Mouse (Mus musculus) forebrain, embryonic 13.5 days (tissue): Measurements from ENCODE around the gene Plod3. TPM values are rescaled to one million over a fixed set of nuclear protein-coding genes. Genes with fewer than 3 reads are reported as not detected.

Experiments
- ATAC-seq: fragments of 200-750 bp; cut with Nextera tagmentation; 2 replicates; pipeline ENCODE4 v1.8.0; 2017
- H3K27ac ChIP-seq: fragments of 300-500 bp; sonication (generic); 2 replicates; pipeline ENCODE4 v1.5.1; 2015; ENCODE audit warnings: inconsistent platforms, mild to moderate bottlenecking, moderate library complexity
- H3K27me3 ChIP-seq: fragments of 300-500 bp; sonication (generic); 2 replicates; pipeline ENCODE4 v1.6.1; 2015; ENCODE audit warnings: mild to moderate bottlenecking, inconsistent platforms
- H3K36me3 ChIP-seq: fragments of 300-500 bp; sonication (generic); 2 replicates; pipeline ENCODE4 v1.6.1; 2015; ENCODE audit warnings: mild to moderate bottlenecking, inconsistent platforms; ENCODE audit not compliant: poor library complexity, severe bottlenecking
- H3K4me1 ChIP-seq: fragments of 300-500 bp; sonication (generic); 2 replicates; pipeline ENCODE4 v1.6.1; 2015; ENCODE audit warnings: inconsistent platforms
- H3K4me2 ChIP-seq: fragments of 300-500 bp; sonication (generic); 2 replicates; pipeline ENCODE4 v1.6.1; 2015; ENCODE audit warnings: inconsistent platforms, mild to moderate bottlenecking, moderate library complexity
- H3K4me3 ChIP-seq: fragments of 300-500 bp; sonication (generic); 2 replicates; pipeline ENCODE4 v1.5.1; 2015; ENCODE audit warnings: mild to moderate bottlenecking, inconsistent platforms
- H3K9ac ChIP-seq: fragments of 300-500 bp; sonication (generic); 2 replicates; pipeline ENCODE4 v1.6.1; 2015; ENCODE audit warnings: mild to moderate bottlenecking, inconsistent platforms
- H3K9me3 ChIP-seq: fragments of 300-500 bp; sonication (generic); replicated peaks from 2 replicates; pipeline ENCODE4 v1.6.1; 2016; ENCODE audit warnings: inconsistent platforms
- WGBS: fragments of 180-500 bp; shearing (Covaris S2); methylation state at CpG from one replicate; pipeline ENCODE4 v1.1.7; 2015; 5-methylcytosine and 5-hydroxymethylcytosine counted together
- polyA plus RNA-seq: library from polyadenylated mRNA; unstranded; fragments of >200 nt; fragmentation: Nextera tagmentation; extraction: Ambion mirVana; gene quantifications from 2 replicates; pipeline ENCODE4 v1.2.1, GENCODE M21; 2015

The Plod3 gene
- polyA plus RNA-seq, 1 experiment from 2014 or later, result 25.8 TPM

DNA sequence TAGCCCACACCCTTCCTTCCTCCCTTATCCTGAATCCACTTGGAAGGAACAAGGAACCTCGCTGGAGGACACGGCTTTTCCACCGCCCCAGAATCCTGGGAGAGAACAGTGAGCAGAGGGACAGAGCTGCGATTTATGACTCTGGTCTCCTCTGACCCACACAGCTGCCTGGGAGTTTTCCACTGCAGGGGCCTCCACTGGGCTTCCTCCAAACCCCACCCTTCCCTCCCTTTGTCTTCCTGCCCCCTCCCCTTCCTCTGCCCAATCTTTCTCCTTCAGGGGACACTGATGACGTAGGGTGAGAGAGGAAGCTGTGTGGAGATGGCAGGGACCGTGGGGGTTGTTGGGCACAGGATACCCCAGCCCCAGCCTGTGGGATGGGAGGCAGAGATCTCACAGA, 20.5 kb upstream of the Plod3 start, which contains the start of gene Cldn15:
Cldn15 (plus strand) TSS at position 286 of the 400 bp plus-strand sequence.
- no peak within 1 kb of the TSS for H3K4me2 ChIP-seq
- no peaks in the 10 kb centered on the region for H3K27me3 ChIP-seq
- H3K27ac ChIP-seq, result no peak within 1 kb of the TSS
- peaks cover 54% of the 10 kb centered on the region for H3K36me3 ChIP-seq
- H3K9ac ChIP-seq, result no peak within 1 kb of the TSS
- H3K4me1 ChIP-seq, result peaks cover 13% of the 10 kb centered on the region
- H3K9me3 ChIP-seq, result no peaks in the 10 kb centered on the region
- 84% methylated on average over 6 of the region's 6 CpGs for whole genome bisulfite sequencing
- H3K4me3 ChIP-seq, result no peak within 1 kb of the TSS
- no peak for ATAC-seq

GRCm38 (mm10) chr5:136966861-136967455, 19.9 kb upstream of the Plod3 start:
- no peaks in the 10 kb centered on the region for H3K27me3 ChIP-seq
- ATAC-seq, result no peak
- H3K4me2 ChIP-seq, result no peak overlapping the region
- peaks cover 9% of the 10 kb centered on the region for H3K4me1 ChIP-seq
- no peak overlapping the region for H3K9ac ChIP-seq
- no peaks in the 10 kb centered on the region for H3K9me3 ChIP-seq
- no peak overlapping the region for H3K4me3 ChIP-seq
- H3K36me3 ChIP-seq, result peaks cover 54% of the 10 kb centered on the region
- no peak overlapping the region for H3K27ac ChIP-seq
- WGBS, result 95% methylated on average over 4 of the region's 4 CpGs

GRCm38 (mm10) chr5:136967592-136967991, 19.2 kb upstream of the Plod3 start:
- 80% methylated on average over 10 of the region's 10 CpGs for WGBS
- Histone ChIP-seq H3K9me3 (no peaks in the 10 kb centered on the region), H3K4me1 (peaks cover 8% of the 10 kb centered on the region), H3K27ac (no peak overlapping the region), H3K4me3 (no peak overlapping the region), H3K9ac (no peak overlapping the region), H3K27me3 (no peaks in the 10 kb centered on the region), H3K4me2 (no peak overlapping the region), H3K36me3 (peaks cover 54% of the 10 kb centered on the region)
- ATAC-seq, result no peak

GRCm38 (mm10) chr5:136970703-136971102, 16.1 kb upstream of the Plod3 start:
- no peak overlapping the region for H3K9ac ChIP-seq
- WGBS, result 63% methylated on average over 1 of the region's 1 CpGs
- H3K27ac ChIP-seq, result no peak overlapping the region
- H3K4me2 ChIP-seq, result no peak overlapping the region
- no peak overlapping the region for H3K4me3 ChIP-seq
- H3K4me1 ChIP-seq, result no peaks in the 10 kb centered on the region
- no peak for ATAC-seq
- no peaks in the 10 kb centered on the region for H3K27me3 ChIP-seq
- peaks cover 26% of the 10 kb centered on the region for H3K36me3 ChIP-seq
- H3K9me3 ChIP-seq, result no peaks in the 10 kb centered on the region

- H3K4me1 ChIP-seq, result no peaks in the 10 kb centered on the region
- no peak overlapping the region for H3K9ac ChIP-seq
- no peak overlapping the region for H3K4me2 ChIP-seq
- H3K9me3 ChIP-seq, result no peaks in the 10 kb centered on the region
- H3K4me3 ChIP-seq, result no peak overlapping the region
- H3K36me3 ChIP-seq, result no peaks in the 10 kb centered on the region
- H3K27me3 ChIP-seq, result no peaks in the 10 kb centered on the region
- ATAC-seq, result no peak
- 77% methylated on average over 8 of the region's 8 CpGs for WGBS
- no peak overlapping the region for H3K27ac ChIP-seq
Observed at GRCm38 (mm10) chr5:136973670-136974069, 13.1 kb upstream of the Plod3 start.

- Histone ChIP-seq H3K36me3 (peaks cover 23% of the 10 kb centered on the region), H3K4me1 (no peaks in the 10 kb centered on the region), H3K27me3 (no peaks in the 10 kb centered on the region), H3K4me3 (no peak overlapping the region), H3K9me3 (no peaks in the 10 kb centered on the region), H3K9ac (no peak overlapping the region), H3K27ac (no peak overlapping the region), H3K4me2 (no peak overlapping the region)
- ATAC-seq, result no peak
- WGBS, result 73% methylated on average over 4 of the region's 4 CpGs
Observed at GRCm38 (mm10) chr5:136977769-136978168, 9.1 kb upstream of the Plod3 start.

GRCm38 (mm10) chr5:136979762-136980161, 7.1 kb upstream of the Plod3 start:
- H3K27ac ChIP-seq, result no peak overlapping the region
- 84% methylated on average over 2 of the region's 2 CpGs for WGBS
- no peaks in the 10 kb centered on the region for H3K27me3 ChIP-seq
- H3K4me1 ChIP-seq, result no peaks in the 10 kb centered on the region
- H3K4me3 ChIP-seq, result no peak overlapping the region
- ATAC-seq, result no peak
- no peak overlapping the region for H3K9ac ChIP-seq
- H3K36me3 ChIP-seq, result peaks cover 41% of the 10 kb centered on the region
- no peaks in the 10 kb centered on the region for H3K9me3 ChIP-seq
- no peak overlapping the region for H3K4me2 ChIP-seq

- WGBS, result 88% methylated on average over 8 of the region's 8 CpGs
- no peak overlapping the region for H3K4me2 ChIP-seq
- H3K27ac ChIP-seq, result no peak overlapping the region
- H3K36me3 ChIP-seq, result peaks cover 42% of the 10 kb centered on the region
- H3K27me3 ChIP-seq, result no peaks in the 10 kb centered on the region
- H3K9me3 ChIP-seq, result no peaks in the 10 kb centered on the region
- H3K4me1 ChIP-seq, result peaks cover 5% of the 10 kb centered on the region
- H3K4me3 ChIP-seq, result no peak overlapping the region
- no peak for ATAC-seq
- no peak overlapping the region for H3K9ac ChIP-seq
Observed at GRCm38 (mm10) chr5:136980974-136981373, 5.8 kb upstream of the Plod3 start.

GRCm38 (mm10) chr5:136982338-136982930, 4.4 kb upstream of the Plod3 start:
- Histone ChIP-seq H3K27me3 (no peaks in the 10 kb centered on the region), H3K4me3 (no peak overlapping the region), H3K27ac (no peak overlapping the region), H3K36me3 (peaks cover 42% of the 10 kb centered on the region), H3K9ac (no peak overlapping the region), H3K4me2 (no peak overlapping the region), H3K4me1 (peaks cover 9% of the 10 kb centered on the region), H3K9me3 (no peaks in the 10 kb centered on the region)
- WGBS, result 54% methylated on average over 14 of the region's 16 CpGs
- ATAC-seq, result no peak

DNA sequence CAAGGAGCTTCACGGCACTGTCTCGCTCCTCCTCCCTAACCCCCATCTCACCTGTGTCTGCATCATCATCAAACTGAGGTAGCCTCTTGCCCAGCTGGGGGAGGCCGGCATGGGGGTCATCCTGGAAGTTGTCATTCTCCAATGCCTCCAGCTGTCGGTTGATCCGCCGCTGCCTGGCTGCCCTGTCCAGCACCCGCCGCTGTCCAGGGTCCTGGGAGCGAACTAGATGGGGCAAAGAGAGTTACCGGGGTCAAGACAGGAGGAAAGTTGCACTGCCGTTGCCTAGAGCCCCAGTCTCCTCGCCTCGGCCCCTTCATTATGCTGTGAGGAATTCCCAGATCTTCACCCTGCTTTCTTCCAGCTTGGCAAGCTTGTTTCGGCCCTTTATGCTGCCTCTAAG, 2.0 kb upstream of the Plod3 start:
- Histone ChIP-seq H3K27me3 (no peaks in the 10 kb centered on the region), H3K9ac (no peak overlapping the region), H3K4me3 (no peak overlapping the region), H3K4me2 (no peak overlapping the region), H3K27ac (peak overlapping the region; percentile 25; the same call in 1 of the 2 replicates), H3K36me3 (peaks cover 55% of the 10 kb centered on the region), H3K9me3 (no peaks in the 10 kb centered on the region), H3K4me1 (peaks cover 22% of the 10 kb centered on the region)
- 62% methylated on average over 14 of the region's 14 CpGs for WGBS
- ATAC-seq, result no peak

DNA sequence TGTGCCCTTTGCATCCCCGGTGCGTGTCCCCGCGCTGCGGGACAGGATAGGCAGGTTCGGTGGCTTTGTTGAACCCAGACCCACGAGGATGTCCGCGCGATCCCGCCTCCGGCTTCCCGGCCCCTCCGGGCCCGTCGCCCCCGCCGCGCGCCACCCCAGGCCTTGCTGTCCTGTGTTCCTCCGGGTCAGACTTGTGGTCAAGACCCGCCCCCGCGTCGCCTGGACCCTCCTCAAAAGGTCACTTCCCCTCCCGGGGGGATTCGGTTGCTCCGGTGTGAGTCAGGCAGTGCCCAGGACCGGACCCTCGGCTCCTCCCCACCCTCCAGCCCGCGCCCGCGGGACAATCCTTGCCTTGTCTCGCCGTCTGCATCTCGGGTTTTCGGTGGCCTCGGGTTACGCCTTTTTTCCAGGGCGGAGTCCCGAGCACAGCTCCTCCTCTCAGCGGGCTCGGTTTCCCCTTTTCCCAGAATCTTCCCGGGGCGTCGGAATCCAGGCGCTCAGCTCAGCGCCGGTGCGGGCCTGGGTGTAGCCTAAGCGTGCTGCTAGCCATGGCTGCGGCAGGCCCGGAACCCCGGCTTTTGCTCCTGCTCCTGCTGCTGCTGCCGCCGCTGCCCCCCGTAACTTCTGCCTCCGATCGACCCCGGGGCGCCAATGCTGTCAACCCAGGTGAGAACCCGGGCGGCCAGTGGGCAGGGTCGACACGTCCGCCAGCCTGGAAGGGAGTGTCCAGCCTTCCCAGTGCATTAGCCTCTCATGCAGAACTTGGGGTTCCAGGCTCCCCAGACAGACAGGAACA, 517 bp downstream of the Plod3 start:
- peak overlapping the region; percentile 98 for H3K9ac ChIP-seq
- H3K27ac ChIP-seq, result peak overlapping the region; percentile 93
- H3K9me3 ChIP-seq, result no peaks in the 10 kb centered on the region
- no peaks in the 10 kb centered on the region for H3K27me3 ChIP-seq
- H3K4me1 ChIP-seq, result peaks cover 22% of the 10 kb centered on the region
- WGBS, result under 1% methylated on average over 67 of the region's 67 CpGs
- peak overlapping the region; percentile 93 for H3K4me2 ChIP-seq
- H3K4me3 ChIP-seq, result peak overlapping the region; percentile 90
- peak; percentile 68 for ATAC-seq
- H3K36me3 ChIP-seq, result peaks cover 58% of the 10 kb centered on the region

DNA sequence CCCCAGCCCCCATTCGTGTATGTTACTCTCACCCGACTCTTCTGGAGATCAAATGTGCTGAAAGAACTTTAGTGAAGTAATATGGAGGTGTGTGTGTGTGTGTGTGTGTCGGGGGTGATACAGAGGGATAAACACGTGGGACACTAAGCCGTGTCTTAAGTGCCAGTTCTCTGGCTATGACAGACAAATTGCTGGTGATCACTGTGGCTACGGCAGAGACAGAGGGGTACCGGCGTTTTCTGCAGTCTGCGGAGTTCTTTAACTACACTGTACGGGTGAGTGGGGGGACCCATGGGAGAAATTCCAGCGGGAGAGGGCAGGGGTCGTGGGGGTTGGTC, 1.1 kb downstream of the Plod3 start, which contains the start of gene Znhit1:
Znhit1 (minus strand) TSS at position 88 of the 338 bp plus-strand sequence.
- no peak for ATAC-seq
- no peaks in the 10 kb centered on the region for H3K27me3 ChIP-seq
- peak within 1 kb of the TSS; percentile 90 for H3K4me3 ChIP-seq
- WGBS, result 8% methylated on average over 12 of the region's 12 CpGs
- no peaks in the 10 kb centered on the region for H3K9me3 ChIP-seq
- H3K4me1 ChIP-seq, result peaks cover 22% of the 10 kb centered on the region
- H3K36me3 ChIP-seq, result peaks cover 63% of the 10 kb centered on the region
- peak within 1 kb of the TSS; percentile 98 for H3K9ac ChIP-seq
- H3K4me2 ChIP-seq, result peak within 1 kb of the TSS; percentile 93
- H3K27ac ChIP-seq, result peak within 1 kb of the TSS; percentile 93
